In the genomic region with DNA sequence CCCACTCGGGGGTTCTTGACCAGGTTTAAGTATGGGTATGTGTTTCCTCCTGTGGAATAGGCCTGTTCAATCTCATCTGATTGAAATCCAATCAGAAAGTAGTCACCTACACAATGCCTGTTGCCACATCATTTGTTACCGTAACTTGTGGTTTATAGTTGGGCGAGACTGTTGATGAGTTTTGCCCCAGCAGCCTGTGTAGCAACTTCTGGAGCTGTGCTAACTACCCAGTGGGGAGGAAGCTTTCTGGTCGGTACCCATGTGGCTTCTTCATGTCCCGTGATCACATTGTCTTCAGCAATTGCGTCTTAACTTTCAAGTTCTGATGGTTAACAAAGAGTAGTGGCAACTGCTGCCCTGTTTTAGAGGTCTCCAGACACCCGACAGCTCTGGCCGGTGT, we compare ENCODE assay signal across 9 mouse cellular contexts. TPM values are rescaled to one million over a fixed set of nuclear protein-coding genes. Genes with fewer than 3 reads are reported as not detected.
"Had no signal": no experiment of that assay in that cellular context is flagged by ENCODE, and none has a peak within 500 bp of the region (broad histone marks: within the 10 kb centered on the region; RNA-seq: fewer than 3 reads in every experiment).

No protein-coding gene starts in this region.

- H3K27ac ChIP-seq: left cerebral cortex, adult 2 months; limb, embryonic 10.5 days; midbrain, embryonic 12.5 days had no signal

- H3K4me2 ChIP-seq: midbrain, embryonic 12.5 days had no signal

- H3K27me3 ChIP-seq: midbrain, embryonic 12.5 days had no signal

- DNase-seq: kidney, adult 11 months; kidney, postnatal 10 days; lung, adult 18-20 months; lung, postnatal 4 days; thymus, postnatal 36 days had no signal

- H3K4me3 ChIP-seq: left cerebral cortex, adult 2 months; limb, embryonic 10.5 days; midbrain, embryonic 12.5 days had no signal

- H3K9ac ChIP-seq: midbrain, embryonic 12.5 days had no signal

- H3K4me1 ChIP-seq: limb, embryonic 10.5 days; midbrain, embryonic 12.5 days had no signal

- H3K9me3 ChIP-seq: limb, embryonic 10.5 days; midbrain, embryonic 12.5 days had no signal

RNA-seq across cellular contexts. Expression of a gene that starts 35.2 kb away (rescaled TPM):
- total RNA-seq: left cerebral cortex, adult 2 months; megakaryocyte-erythroid progenitor cell, adult 5-6 weeks had no signal
